Mouse (Mus musculus): ENCODE measurements around the gene Fgd2.
"Not testable (repeated sequence)": the region's sequence is repeated elsewhere in the genome, so short reads cannot be mapped to it uniquely, and the experiment has no call there.

Fgd2 gene

DNA sequence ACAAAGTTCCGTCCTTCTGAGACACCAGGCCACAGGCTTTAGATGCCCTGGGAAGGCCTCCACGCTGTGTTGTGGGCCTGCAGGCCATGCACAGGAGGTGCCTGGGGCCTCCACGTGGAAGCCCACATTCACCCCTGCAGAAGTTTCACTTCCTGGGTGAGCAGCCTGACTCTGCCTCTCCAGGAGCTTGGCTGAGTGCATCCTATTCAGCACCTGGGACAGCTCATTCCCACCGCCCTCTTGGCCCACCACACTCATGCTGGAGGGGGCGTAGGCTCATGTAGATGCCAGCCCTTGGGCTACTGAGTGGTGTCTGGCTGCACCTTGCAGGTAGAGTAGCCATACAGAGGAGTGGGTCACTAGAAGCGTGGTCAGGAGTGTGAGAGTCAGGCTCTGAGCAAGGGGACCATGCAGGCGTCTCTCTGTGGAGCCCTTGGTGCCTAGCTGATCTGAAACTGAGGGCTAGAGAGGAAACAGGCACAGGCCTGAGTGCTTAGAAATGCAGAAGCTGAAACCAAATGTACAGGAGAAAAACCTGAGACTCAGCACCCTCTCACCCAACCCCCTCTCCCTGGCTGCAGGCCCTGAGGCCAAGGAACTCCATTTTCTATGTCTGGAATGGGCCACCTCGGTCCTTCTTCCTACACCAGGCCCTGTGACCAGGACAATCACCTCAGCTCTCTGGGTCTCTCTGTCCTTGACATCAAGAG is 1.4 kb downstream of the Fgd2 start:
- DNase-seq (ENCODE audit: low spot score), result no peak

DNA sequence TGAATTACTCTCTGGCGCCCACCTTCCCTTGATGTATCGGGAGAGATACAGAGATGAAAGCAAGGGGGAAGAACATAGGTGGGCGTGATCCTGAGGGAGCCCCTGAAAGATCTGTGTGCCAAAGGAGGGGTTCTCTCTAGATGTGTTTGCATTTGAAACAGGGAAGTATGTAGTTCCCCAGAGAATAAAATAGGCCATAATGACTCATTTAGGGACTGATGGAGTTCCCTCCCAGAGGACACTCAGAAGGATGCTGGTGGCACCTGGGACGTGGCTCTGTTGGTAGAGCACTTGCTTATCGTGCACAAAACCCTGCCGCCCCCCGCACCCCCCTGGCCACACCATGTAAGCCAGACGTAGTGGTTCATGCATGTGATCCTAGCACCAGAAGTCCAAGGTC is 2.4 kb downstream of the Fgd2 start:
- no peak for DNase-seq (ENCODE audit: low spot score)

DNA sequence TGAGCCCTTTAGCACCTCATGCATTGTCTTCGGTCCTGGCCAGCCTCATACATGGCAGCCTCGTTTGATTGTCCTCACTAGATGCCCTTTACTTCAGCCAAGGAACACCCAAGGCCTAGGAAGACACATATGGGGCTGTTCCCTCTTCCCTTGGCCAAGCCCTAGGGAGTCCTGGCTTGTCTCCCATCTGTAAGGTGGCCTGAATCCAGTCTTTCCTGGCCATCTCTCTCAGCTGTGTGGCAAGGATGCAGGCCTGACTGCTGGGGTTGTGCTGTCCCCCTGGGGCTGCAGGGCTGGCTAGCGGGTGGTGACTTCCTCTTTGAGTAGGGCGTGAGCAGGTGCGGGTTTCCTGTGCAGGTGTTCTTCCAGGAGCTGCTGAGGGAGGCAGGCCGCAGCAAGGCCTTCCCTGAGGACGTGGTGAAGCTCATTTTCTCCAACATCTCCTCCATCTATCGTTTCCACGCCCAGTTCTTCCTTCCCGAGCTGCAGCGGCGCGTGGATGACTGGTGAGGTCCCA is 4.4 kb downstream of the Fgd2 start:
- DNase-seq (ENCODE audit: low spot score), result no peak

DNA sequence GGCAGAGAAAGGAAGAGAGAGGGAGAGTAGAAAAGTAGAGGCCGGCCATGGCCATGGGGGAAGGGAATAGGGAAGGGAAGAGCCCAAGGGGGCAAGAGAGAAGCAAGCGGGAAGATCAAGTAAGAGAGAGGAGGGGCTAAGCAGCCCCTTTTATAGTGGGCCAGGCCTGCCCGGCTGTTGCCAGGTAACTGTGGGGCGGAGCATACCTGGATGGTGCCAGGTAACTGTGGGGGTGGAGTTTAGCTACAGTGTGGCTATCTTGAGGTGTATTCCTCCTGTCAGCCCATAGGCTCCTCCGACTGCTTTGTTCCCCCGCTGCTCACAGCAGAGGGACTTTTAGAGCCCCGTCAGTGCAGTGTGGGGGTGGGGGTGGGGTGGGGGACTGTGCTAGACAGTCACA is 8.0 kb downstream of the Fgd2 start:
- DNase-seq (ENCODE audit: low spot score), result no peak

DNA sequence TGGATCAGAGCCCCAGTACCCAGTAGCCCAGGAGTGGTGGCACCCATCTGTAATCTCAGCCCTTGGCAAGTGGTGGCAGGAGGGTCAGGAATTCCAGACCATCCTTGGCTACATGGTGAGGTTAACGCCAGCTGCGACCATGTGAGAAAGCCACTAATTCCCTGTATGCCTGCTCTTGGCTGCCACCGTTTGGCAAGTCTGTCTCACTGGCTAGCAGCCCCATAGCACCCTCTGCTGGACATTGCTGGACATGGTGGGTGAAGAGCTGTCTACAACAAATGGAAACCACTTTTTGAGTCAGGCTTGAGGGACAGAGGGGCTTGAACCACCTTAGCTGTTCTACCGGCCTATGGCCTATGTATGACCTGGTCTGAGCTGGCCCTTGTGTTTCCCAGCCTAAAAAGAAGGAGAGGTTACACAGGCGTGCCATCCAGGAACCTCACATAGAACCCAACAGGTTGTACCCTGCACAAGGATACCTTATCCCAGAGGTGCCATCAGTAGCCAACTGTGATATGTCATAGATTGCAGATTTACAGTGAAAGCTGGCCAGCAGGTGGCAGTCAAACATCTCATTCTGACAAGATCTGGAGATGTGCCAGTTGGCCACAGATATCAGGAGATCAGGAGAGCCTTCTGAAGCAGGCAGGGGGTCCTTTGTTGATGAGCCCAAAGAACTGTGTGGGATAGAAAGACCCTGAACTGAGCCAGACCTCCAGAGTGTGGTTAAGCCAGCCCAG is 10.4 kb downstream of the Fgd2 start:
- DNase-seq (ENCODE audit: low spot score), result peak; percentile 90

DNA sequence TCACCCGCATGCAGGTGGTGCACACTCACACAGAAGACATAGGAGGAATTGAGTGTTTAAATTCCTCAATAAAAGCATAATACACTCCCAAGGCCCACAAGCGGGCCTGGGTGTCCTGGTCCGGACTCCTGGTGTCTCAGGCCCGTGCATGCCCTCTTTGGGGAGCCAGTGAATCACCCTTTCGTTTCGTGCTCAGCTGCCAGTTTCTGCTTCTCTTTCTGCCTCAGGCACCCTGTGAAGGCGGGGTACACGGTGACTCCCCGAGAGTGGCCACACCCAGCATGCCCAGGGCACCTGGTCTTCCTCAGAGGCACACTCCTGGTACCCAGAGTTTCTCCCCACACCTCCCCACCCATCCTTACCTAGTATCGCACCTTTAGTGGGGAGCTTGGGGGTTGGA is 15.2 kb downstream of the Fgd2 start:
- DNase-seq (ENCODE audit: low spot score), result no peak

DNA sequence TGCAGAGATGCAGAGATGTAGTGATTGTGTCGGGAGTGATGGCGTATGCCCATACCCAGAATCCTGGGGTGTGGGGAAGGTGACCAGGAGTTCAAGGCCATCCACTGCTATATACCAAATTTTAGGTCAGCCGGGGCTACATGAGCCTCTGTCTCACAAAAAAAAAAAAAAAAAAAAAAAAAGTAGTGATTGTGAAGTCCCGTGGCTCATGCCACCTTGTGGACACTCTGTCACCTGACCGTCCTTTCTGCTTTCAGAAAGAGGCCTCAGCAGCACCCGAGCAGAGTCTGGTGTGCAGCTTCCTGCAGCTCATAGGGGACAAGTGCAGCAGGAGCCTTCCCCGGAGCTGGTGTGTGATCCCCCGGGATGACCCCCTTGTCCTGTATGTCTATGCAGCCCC is 17.3 kb downstream of the Fgd2 start:
- no peak for DNase-seq (ENCODE audit: low spot score)

DNA sequence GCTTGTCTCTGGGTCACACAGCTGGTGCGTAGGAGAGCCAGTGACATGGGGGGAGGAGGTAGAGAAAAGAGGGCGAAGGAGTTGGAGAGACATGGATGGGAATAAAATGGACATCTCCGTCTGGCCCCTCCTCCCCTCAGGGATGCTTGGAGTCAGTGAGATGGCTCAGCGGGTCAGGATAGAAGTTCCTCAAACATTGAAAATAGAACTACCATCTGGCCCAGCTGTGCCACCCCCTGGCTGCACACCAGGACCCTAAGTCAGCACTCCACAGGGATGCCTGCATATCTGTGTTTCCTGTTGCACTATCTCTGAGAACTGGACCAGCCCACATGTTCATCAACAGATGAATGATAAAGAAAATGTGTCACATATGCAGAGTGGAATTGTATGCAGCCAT is 19.5 kb downstream of the Fgd2 start:
- no peak for DNase-seq (ENCODE audit: low spot score)

DNA sequence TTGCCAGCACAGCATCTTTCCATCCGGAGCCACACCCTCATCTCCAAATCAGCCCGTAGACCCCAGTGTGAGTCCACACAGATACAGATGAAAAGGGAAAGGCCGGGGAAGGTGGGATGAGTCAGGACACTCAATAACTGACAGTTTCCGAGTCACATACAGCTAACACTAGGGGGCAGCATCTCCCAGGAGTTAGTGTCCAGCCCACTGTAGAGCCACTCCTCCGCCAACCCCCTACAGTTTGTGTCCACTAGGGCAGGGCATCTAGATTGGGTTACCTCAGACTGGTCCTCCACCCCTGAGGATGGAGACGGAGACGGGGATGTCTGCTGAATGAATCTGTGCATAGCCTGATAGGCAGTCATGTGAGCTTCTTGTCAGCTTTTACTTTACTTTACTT is 20.8 kb downstream of the Fgd2 start:
- peak; percentile 72 for DNase-seq (ENCODE audit: low spot score)

DNA sequence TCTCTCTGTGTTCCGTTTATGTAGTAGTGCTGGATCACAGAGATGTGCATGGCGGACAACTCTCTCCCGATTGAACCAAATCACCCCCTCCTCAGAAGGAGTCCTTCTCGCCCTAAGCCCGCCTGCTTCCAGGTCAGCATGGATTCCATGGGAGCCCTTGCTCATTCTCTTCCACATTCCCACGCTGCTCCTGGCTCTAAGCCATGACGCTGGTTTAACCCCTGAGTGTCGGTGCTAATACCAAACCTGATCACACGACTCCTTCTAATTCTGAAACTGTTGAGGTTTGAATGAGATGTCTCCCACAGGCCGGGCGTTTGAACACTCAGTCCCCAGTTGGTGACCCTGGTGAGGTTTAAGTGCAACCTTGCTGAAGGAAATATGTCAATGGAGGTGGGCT is 21.7 kb downstream of the Fgd2 start:
- DNase-seq (ENCODE audit: low spot score), result no peak

DNA sequence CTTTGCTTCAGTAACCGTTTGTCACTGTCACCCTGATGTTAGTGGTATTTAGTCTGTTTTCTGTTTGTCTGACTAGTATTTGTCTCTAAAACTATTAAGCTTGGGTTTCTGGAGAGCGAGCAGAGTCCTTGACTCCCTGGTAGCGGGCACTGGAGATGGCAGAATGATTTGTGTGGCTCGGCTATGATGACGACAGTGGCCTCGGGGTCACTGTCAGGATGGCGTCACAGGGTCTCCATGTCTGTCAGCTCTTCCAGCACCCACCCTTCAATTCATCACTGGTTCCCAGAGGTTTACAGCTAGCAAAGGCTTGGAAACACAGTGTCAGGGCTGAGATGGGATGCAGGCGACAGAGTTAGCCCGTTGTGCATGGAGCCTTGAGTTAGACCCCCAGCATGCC is 23.2 kb downstream of the Fgd2 start:
- no peak for DNase-seq (ENCODE audit: low spot score)

DNA sequence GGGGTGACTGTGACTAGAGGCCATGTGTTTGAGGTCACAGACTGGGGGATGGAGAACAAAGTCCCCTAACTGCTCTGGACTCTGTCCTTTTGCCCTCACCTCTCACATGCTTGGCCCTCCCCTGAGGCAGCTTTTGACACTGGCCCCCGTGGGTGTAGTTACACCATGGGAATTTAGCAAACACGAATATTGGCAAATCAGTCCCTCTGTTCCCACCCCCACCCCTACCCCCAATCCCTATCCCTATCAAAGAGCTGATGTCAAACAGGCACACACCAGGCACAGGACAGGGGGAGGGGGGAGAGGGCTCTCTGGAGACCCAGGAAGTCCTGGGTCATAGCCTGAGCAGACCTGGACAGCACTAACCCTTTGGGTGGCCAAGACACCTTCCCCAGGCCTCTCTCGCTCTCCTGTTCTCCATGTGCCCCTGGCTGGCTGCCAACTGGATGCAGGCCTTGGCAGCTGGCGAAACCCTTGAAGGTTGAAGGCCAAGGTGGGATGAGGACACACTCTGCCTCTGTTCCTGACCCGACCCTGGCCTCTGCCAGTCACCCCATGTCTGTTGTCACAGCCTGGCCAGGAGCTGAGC is 24.2 kb downstream of the Fgd2 start:
- no peak for DNase-seq (ENCODE audit: low spot score)

DNA sequence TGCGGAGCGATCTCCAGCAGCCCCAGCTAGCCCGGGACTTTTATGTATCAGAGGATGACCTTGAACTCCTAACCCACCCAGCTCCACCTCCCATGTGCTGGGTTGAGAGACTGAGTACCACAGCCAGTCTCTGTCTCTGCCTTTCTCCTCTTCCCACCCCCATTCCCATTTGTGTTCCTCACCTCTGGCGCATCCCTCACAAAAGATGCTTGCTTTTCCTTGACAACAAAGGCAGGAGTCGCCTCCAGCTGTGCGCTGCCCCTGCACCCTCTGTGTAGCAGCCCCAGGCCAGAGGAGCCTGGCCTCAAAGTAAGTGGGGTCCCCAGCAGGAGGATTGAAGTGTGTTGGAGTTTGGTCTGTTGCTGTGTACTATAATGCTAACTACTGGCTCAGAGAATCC is 25.0 kb downstream of the Fgd2 start:
- DNase-seq (ENCODE audit: low spot score), result no peak

DNA sequence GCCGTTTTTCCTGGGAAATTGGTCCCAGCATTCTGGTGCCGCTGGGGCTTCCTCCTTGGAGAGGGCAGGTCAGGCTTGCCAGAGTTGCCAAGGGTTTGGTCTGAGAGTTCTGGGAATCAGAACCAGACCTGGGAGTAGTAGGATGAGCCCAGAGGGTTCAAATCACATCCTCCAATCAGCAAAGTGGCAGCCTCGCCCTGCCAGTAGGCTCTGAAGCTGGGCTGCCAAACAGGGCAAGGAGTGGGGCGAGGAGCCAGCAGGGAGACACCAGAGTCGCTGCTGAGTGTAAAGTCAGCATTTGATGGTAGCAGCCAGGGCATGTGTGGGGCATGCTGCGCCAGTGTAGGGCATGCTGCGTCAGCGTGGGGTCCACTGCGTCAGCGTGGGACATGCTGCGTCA is 28.3 kb downstream of the Fgd2 start:
- no peak for DNase-seq (ENCODE audit: low spot score)

DNA sequence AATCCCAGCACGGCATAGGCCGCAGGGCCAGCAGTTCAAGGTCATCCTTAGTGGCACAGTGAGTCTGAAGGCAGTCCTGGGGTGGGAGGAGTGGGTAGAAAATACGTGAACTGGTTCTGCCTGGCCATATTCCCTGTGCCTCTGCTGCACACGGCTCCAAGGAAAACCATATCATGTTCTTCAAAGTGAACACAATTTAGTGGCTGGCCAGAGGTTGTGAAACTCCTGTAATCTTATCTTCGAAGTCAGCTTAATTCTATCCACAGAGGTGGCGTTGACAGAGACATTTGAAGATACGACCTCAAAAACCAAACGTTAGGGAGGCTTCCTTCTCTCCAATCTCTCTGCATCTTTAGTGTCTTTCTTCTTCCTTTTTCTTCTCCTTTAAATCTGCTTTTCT is 30.6 kb downstream of the Fgd2 start:
- no peak for DNase-seq (ENCODE audit: low spot score)

DNA sequence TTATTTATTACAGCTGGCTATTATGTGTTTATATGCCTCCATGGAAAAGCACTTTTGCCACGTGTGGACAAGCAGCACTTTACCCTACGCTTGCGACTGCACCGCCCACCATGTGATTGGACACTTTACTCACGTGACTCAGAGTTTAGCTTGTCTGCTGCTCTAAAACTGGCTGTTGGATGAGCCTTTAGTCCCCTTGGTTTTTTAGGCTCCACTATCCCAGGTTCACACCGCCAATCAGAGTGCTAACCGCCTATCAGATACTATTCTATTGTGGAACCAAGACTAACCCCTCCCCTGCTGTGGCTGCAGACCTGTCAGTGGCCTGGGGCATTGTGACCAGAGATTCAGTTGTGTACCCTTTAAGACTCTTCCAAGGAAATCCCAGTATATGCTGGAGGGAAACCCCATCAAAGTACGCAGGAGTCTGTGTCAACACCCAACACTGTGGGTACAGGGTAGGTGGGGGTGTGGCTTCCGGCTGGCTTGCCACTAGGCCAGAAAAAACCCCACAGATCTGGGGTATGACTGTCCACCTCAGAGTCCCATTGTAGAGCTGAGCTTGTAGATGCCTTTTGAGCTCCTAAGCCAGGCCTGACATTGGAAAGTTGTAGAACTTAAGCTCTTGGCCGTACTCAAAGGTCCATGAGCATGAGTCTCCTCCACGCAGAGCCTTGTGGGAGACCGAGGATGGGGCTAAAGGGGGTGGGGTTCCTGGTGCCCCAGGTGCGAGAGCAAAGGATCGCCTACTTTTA is 32.8 kb downstream of the Fgd2 start:
- no peak for DNase-seq (ENCODE audit: low spot score)

DNA sequence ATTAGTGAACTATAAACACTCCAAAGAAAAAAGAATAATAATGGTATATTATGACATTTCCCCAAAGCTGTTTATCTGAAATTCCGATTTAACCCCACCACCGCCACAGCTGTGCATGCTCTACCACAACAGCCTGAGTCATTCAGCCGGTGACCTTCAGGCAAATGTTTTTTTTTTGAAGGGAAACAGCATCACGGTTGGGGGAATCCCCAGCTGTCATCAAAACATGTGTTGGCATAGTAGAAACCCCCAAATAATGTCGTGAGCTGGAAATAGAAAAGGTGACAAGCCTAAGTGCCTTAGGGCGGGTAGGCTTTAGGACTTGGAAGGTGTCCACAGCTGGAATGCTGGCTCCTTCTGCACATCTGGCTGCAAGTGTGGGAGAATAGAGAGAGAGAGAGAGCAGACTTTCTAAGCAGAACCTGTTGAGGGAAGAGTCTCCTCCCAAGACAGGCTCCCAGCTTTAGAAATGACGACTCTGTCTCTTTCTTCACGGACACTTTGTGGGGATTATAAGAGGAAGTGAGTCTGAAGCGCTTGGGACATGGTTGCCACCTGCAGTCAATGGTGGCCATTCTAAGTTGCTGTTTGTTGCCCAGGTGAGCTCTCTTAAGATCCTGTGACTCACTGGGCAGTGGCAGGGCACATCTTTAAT is 33.5 kb downstream of the Fgd2 start:
- no peak for DNase-seq (ENCODE audit: low spot score)

DNA sequence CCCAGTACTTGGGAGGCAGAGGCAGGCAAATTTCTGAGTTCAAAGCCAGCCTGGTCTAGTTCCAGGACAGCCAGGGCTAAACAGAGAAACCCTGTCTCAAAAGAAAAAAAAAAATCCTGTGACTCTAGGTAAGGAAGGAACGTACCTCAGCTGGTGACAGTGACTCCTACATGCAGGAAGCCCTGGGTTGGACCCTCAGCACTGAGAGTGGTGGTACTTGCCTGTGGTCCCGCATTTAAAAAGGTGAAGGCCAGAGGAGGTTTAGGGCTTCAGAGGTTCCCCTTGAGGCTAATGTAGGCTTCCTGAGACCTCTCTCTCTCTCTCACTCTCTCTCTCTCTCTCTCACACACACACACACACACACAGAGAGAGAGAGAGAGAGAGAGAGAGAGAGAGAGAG is 34.0 kb downstream of the Fgd2 start:
- DNase-seq (ENCODE audit: low spot score), result not testable (repeated sequence)

DNA sequence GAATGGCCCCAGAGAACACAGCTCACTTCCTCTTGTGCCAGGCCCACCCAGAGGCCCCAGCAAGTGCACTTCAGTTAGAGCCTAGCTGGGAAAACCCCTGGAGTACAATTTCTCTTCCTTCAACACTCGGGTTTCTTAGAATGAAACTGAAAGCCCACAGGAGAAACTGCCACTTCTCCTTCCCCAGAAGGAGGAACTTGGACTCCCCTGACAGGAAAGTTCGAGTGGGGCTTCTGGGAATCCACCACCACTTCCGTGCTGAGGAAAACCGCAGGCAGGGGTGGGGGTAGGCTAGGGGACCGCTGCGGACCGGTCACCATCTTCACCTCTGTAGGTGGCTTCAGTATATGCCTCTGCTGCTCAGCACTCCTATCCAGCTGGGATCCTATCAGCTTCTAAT is 34.7 kb downstream of the Fgd2 start:
- DNase-seq (ENCODE audit: low spot score), result no peak

DNA sequence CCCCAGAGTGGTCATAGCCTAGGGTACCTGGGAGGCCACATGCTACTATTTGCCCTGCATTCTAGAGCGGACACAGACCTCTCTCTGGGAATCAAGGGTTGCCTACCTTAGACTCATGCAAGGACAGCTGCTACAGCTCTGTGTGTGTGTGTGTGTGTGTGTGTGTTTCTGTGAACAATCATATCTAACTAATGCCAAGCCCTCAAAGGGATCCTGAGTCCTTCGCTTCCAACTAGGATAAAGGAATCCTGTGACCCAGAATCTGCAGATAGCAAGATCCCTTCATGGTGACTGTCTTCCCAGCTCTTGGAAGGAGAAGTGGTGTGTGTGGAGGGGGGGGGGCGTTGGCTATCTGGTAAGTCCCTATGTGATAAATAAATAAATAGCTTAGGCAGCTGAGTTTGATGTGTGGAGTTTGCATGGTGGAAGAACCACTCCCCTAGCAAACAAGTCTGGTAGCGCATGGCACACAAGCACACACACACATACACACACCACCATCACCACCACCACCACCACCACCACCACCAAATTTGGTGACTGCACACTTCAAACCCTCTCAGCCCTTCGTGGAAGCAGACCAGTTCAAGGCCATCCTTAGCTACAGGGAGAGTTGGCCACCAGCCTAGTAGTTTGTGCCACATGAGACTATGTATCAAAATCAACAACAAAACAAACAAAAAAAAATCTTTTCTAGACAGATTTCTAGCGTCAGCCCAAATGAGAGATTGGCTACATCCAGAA is 35.5 kb downstream of the Fgd2 start:
- DNase-seq (ENCODE audit: low spot score), result no peak

DNA sequence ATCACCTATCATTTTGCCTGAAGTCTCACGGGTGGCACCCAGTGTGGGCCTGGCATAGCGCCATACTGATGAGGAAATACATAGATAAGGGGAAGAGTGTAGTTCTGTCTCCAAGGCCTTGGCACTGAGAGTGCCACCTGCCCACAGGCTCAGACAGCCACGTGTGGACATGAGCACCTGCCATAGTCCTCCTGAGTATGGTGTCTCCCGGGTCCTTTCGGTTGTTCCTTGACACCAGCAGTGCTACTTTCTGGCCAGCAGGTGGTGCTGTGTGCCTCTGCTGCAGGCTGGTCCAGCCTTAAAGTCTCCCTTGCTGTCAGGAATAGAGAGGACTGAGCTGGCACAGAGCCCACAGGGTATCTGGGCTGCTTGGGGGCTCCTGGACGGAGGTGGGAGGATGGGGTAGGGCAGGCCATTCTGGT is 36.1 kb downstream of the Fgd2 start:
- DNase-seq (ENCODE audit: low spot score), result peak; percentile 80
